Mouse (Mus musculus) left cerebral cortex, adult 18-20 months (tissue): ENCODE data around the gene Ccdc162. TPM values are rescaled to one million over a fixed set of nuclear protein-coding genes. Genes with fewer than 3 reads are reported as not detected.

Experiments
- DNase-seq, 2 experiments: peaks; one replicate each; pipeline ENCODE4 v3.0.0; 2021 to 2022; ENCODE audit warnings: low spot score in 2 of 2, mixed read lengths in 1 of 2
- long read RNA-seq, 2 experiments: library from polyadenylated mRNA; stranded (forward); transcript quantifications; one replicate each; pipeline ENCODE4 v2.0.0; 2021
- total RNA-seq, 2 experiments: library from RNA; stranded (reverse); gene quantifications; 2 replicates each; pipeline ENCODE4 v1.2.3; 2021

Gene Ccdc162
- 1 to 10 TPM; 1.5 to 1.7 TPM for total RNA-seq
- long read RNA-seq, experiment 1, partial matches to known transcripts = 0 of 7 reads
- long read RNA-seq, experiment 1, other reads (novel, unspliced or antisense) = 7 of 7 reads
- long read RNA-seq, experiment 2, partial matches to known transcripts = 0 of 1 reads
- long read RNA-seq, experiment 2, other reads (novel, unspliced or antisense) = 1 of 1 reads

- no peak for DNase-seq
These were observed at the start of gene Ccdc162 for GRCm38 (mm10) chr10:41716029-41716897. TSS of gene Ccdc162 (minus strand) at chr10:41716634.

DNA sequence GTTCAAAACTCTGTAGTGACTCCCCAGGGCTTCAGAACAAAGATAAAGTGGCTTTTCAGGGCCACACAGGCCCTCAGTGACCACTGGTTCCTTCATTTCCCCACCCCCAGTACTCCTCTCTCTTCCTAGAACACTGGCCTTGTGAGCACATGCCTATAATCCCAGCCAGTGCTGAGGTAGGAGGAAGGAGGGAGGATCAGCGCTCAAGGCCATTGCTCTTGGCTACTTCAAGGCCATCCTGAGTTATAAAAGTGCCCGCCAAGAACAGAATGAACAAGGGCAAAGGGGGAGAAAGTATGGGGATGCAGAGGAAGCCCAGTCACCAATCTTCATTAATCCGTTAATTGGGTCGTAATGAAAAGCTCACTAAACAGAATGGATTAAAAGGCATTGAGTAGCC lies 49.2 kb upstream of the Ccdc162 start:
- DNase-seq = no peak

DNA sequence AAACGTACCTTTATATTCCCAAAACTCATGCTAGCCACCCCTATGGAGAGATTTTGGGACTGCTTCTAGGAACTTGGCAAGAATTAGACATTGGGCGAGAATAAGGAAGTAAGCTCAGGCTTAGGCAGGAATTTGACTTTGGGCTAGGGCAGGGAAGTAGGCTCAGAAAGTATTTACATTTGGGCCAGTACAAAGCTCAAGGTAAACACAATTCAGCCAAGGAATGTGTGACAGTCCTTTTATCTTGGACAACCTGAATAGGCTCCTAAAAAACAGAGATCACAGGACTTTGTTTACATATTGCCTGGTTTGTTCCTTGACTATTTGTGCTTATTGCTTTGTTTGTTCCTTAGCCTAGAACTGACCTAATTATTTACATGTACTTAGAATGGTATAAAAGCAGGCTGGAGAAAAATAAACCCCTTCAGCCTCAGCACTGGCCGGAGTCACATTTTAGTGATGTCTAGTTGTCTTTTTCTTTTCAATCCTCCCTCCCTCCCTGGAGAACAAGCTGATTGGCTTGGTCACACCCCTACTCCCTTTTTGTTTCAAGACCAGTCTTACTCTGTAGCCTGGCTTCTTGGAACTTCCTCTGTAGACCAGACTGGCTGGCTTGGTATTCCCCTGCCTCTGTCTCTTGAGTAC lies 47.4 kb upstream of the Ccdc162 start:
- DNase-seq = no peak

- DNase-seq = no peak
These were observed 44.4 kb upstream of the Ccdc162 start for GRCm38 (mm10) chr10:41760866-41761265.

DNA sequence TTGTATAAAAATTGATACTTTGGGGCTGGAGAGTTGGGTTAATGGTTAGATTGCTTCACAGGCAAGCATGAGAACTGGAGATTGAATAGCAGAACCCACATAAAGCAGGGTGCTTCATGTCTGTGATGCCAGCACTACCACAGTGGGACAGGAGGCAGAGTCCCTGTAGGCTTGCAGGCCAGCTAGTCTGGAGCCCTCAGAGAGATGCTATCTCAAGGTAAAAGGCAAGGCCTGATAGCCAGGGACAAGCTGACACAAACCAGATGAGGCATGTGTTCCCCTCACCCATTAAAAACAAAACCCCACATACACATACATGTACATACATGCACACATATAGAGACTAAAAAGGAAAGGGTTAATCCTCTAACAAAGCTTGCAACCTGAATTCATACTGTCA lies 41.6 kb upstream of the Ccdc162 start:
- DNase-seq = no peak

- DNase-seq = no peak
These were observed 40.8 kb upstream of the Ccdc162 start for GRCm38 (mm10) chr10:41757226-41757625.

DNA sequence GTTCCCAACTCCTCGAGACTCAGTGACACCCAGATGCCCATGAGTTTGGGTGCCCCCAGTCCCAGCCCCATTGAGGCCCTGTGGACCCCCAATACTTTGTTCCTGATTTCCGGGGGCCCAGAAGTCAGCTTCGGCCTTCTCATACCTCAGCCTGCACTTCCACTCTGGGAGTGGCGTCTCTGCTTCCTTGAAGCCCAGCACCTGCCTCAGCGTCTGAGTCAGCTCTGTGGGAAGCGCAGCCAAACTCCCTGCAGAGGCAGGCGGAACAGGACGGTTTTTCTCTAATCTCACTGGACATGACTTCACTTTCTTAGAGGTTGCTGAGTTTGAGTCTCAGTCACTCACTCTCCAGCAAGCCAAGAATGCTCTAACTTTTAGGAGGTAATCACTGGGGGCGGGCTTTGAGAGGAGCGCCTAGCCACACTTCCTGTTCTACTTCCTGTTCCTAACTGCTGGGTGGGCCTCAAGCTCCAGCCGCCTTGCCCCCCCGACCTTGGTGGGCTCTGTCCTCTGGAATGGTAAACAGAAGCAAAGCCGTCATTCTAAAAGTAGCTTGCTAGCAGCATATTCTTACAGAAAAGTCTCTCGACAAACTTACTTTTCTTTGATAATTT lies 35.5 kb upstream of the Ccdc162 start:
- no peak for DNase-seq

- DNase-seq = peak in 1 of 2 experiments; percentile 15
These were observed 32.9 kb upstream of the Ccdc162 start for GRCm38 (mm10) chr10:41749306-41749705.

DNA sequence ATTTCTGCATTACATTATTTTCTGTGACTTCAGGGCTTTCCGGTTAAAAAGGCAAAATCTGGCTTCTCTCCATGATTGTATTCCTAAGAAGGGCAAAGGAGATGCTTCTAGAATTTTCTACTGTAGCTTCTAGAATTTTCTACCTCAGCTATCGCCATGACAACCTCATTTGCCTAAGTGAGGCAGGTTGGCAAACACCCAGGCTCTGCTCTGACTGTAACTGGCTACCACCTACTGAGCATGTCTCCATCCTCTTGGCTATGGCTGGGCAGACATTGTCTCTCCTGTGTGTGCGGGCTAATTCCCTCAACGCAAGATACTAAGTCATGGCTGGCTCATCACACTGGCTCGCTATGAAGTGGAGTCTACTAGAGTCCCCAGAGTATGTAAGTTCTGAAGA lies 30.1 kb upstream of the Ccdc162 start:
- peak; percentile 35 to 48 for DNase-seq

DNA sequence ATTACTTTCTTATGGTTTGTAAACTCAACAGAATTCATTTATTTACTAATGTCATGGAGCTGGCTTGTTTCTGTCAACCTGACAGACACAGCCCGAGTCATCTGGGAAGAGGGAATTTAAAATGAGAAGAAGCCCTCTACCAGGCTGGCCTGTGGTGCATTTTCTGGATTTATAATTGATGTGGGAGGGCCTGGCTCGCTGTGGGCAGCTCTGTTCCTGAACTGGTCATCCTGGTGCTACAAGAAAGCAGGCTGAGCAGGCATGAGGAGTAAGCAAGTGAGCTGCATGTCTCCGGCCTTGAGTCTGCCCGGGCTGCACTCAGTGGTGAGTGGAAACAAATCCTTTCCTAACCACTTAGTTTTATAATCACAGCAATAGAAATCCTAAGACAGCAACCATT lies 27.6 kb upstream of the Ccdc162 start:
- no peak for DNase-seq

GRCm38 (mm10) chr10:41740221-41740620 lies 23.8 kb upstream of the Ccdc162 start:
- no peak for DNase-seq

DNA sequence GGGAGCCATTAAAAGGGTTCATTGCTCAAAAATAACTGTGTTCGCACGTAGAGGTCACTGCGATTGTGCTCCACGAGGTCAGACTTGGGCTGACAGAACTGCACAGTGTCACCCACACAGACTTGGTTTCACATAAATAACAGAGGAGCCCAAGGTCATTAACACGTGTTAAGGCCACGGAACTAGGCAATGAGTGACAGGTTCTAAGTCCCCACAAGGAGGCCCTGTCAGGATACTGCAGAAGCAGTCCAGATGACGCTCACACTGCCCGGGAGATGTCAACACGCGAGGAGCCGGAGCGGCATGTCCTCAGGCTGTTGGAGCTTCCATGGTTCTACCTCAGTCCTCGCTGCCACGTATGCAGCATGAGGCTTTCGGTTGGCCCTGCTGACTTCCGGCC lies 20.8 kb upstream of the Ccdc162 start:
- DNase-seq = no peak

GRCm38 (mm10) chr10:41735398-41735797 lies 19.0 kb upstream of the Ccdc162 start:
- no peak for DNase-seq

DNA sequence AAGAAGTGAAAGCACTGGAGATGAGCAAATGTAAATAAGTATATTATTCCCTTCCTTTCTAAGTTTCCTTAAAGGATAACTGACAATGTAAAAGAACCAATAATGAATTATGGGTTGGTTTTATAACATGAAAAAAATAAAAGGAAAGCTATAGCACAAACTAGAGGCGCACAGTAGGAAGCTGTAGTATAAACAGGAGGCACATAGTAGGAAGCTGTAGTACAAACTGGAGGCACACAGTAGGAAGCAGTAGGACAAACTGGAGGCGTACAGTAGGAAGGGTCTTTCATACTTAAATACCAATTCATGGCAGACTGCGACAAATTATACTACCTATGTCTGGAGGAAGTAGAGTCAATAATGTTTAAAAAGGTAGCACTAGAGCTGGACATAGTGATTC lies 16.8 kb upstream of the Ccdc162 start:
- DNase-seq = no peak

- no peak for DNase-seq
These were observed 15.5 kb upstream of the Ccdc162 start for GRCm38 (mm10) chr10:41731932-41732331.

DNA sequence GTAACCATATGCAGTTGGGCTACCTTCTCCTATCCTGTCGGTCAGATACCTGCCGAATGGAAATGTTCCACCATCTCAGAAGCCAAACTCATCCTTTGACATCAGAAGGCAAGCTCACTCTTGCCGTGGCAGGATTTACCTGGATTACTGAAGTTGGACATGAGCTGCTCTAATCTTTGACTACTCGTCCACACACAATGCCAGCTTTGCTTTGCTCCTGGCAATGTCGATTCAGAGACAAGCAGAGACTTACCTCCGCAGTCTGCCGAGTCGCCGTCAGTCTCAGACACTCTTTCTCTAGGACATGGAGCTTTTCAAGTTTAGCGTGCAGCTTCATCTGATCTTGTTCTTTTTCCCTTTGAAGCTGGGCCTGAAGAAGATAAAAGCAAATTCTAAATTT lies 14.3 kb upstream of the Ccdc162 start:
- no peak for DNase-seq

DNA sequence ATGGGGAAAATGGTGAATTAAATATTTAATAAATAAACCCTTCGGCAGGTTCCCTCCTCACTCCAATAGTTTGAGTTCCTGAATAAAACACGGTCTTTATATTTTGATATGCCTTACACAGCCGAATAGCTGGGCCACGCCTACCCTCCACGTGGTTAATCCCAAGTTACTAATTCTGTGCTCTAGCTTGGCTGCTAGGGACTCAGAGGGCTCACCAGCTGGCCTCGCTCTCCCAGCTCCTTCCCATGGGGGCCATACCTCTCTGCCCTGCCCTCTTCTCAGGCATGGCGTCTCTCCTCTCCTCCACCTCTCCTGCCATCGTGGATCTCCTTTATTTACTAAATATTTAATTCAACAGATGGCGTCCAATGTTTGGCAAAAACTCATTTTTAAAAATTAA lies 9.8 kb upstream of the Ccdc162 start:
- DNase-seq = no peak

- DNase-seq = peak; percentile 6 to 8
These were observed 3.2 kb upstream of the Ccdc162 start for GRCm38 (mm10) chr10:41719587-41719986.

DNA sequence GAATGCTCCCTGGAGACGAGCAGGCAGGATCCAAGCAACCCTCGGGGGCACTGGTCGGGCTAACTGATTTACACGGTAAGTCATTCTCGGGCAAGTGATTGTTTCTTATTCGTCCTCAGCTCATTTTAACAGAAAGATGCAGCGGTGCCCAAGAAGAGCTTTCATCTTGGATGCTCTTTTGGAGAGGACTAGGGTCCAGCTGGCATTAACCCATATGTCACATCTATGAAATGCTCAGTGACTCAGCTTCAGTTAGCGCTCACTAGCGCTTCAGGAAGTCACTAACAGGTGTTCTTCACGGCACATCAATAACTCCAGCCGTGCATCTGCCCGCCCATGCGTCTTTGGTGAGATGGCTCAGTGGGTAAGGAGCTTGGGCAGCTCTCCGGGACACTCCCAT lies 877 bp downstream of the Ccdc162 start:
- no peak for DNase-seq

DNA sequence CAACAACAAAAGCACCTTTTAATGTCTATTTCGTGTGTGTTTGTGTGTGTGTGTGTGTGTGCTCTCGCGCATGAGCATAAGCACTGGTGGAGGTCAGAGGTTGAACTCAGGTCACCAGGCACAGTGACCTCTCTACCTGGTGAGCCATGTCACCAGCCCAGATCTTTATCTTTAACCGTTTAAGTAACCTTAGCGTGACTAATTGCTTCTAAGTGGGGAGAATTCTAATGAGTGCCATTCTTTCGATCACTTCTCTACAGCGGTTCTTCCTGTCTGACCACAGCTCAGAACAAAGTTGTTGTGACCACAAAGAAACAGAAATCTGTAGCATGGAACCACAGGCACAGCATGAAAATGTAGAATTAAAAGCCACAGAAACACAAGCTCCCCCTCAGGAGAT lies 5.0 kb downstream of the Ccdc162 start:
- DNase-seq = no peak

DNA sequence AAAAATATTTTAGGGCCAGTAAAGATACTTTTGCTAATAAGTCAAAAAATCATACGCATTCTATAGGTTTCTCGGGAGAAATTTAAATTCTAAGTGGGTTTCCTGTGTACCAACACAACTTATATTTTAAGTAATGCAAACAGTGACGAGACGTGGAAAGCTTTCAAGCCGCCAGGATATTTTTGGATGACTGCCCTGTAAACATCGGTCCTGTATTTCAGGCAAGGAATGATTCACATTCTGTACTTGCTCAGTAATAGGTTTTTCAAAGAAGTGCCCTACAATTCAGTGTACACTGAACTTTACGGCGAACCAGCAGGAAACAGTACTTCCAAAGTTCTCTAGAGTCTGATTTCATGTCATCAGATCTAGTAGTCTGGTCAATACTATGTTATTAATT lies 5.7 kb downstream of the Ccdc162 start:
- DNase-seq = no peak

GRCm38 (mm10) chr10:41709341-41709740 lies 7.1 kb downstream of the Ccdc162 start:
- DNase-seq = no peak
